Mouse (Mus musculus) ES-CJ7 (cell line): ENCODE measurements around the gene St6galnac5.

ENCODE experiments used
- DNase-seq: peaks from one replicate; pipeline ENCODE4 v3.0.0; 2011; ENCODE audit warnings: low read depth, low spot score

St6galnac5 gene

GRCm38 (mm10) chr3:152950914-152951313 lies 31.1 kb downstream of the St6galnac5 start:
- peak; percentile 8 for DNase-seq

DNA sequence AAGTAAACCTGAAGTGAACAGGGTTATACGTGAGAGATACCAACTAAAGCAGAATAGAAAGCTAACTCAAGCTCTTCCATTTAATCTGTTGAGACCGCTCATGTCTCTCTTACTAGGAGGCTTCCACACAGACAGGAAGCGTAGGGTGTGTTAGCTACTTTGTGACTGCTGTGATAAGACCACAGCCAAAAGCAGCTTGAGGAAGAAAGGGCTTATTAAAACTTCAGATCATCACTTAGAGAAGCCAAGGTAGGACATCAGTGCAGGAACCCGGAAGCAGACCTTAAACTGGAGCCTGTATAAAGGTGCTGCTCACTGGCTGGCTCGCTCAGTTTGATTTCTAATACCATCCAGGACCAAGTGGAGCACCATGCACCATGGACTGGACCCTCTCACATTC lies 31.7 kb downstream of the St6galnac5 start:
- DNase-seq, result no peak

DNA sequence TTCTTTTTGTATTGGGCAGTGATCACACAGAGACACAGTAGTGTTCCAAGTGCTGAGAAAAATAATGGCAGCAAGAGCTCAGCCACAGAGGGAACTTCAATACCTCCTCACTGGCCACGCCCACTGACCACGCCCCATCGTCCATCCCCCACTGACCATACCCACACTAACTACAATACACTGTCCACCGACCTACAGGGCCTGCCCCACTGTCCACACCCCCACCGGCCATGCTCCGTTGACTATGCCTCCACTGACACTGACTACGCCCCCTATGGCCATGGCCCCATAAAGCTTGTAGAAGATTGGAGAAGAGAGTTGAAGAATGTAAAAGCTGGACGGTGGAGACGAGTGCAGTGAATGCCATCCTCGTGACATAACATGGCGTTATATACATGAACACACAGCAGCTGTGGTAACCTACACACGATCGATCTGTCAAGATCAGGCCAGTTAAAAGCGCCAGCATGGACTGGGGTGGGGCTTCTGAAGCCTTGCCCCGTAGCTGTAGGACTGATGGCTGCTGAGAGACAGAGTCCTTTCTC lies 32.7 kb downstream of the St6galnac5 start:
- no peak for DNase-seq

DNA sequence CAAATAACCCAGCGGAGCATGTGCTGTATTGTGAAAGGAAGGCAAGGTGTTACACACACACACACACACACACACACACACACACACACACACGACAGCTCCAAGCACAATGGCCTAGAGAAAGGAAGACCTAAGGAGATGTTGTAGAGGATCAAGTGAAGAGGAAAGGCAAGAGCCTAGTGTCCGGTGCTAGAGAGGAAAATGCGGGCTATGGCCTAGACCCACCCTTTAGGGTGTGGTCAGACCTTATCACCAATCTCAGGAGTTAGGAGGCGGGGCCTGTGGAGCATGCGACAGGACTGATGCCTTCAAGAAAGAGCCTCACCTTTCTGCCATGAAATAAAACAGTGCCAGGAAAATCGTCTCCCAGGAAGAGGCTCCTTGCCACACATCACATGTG lies 33.5 kb downstream of the St6galnac5 start:
- DNase-seq, result no peak

DNA sequence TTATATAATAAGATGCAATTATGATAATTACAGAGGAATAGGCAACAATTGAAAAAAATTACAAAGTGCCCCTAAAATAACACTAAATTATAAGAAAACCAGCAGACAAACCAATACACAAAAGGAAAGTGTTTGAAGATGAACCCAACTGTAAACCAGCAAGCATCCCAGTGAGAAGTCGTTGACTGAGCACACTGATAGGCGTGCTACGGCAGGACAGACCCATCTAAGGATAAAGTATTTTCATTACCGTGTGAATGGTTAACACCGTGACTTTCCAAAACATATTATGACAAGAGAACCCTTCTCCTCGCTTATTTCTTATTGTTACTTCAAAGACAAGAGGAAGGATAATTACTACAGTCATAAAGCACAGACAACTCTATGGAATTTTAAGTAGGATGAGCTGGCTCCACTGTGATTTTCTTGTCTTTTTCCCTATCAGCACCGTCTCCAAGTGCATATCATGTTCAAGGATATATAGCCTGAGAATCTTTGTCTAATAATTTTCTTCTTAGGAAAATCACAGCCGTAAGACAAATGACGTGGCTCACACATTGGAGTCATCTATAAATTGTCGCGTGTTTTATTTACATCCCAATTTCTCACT lies 34.9 kb downstream of the St6galnac5 start:
- no peak for DNase-seq

DNA sequence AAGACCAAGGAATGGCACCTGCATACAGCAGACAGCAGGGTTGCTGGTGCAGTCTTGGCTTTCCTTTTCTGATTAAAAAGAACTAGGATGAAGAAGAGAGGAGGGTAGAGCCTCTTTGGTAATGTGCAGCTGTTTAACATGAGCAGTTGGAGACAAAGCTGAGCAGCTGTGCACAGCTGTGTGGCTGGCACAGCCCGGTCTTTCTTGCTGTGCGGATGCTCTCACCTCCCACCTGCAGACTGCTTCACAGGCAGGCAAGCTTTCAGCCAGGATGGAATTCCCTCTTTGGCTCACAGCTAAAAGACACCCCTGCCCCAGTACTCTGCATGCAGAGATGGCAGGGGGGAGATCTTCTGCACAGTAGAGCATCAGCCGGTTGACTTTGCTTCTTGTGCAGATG lies 37.3 kb downstream of the St6galnac5 start:
- DNase-seq, result no peak

GRCm38 (mm10) chr3:152942985-152943384 lies 39.1 kb downstream of the St6galnac5 start:
- peak; percentile 37 for DNase-seq

DNA sequence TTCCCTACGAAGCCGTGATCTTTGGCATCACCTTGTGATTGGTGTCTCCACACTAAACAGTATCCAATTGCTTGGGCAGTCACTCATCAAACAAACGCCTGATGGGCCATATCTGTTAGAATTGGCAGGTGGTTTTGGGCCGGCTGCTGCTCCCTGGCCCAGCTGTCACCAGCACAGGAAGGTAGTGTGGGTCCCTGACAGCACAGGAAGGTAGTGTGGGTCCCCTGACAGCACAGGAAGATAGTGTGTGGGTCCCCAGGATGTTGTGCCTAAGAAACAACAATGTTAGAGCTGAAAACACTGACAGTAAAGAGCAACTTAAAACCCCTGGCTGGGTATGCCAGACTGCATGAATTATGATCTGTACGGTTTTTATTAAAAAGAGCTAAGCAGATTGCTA lies 40.4 kb downstream of the St6galnac5 start:
- DNase-seq, result no peak

- no peak for DNase-seq
Measured at GRCm38 (mm10) chr3:152936313-152936712, 45.7 kb downstream of the St6galnac5 start.

DNA sequence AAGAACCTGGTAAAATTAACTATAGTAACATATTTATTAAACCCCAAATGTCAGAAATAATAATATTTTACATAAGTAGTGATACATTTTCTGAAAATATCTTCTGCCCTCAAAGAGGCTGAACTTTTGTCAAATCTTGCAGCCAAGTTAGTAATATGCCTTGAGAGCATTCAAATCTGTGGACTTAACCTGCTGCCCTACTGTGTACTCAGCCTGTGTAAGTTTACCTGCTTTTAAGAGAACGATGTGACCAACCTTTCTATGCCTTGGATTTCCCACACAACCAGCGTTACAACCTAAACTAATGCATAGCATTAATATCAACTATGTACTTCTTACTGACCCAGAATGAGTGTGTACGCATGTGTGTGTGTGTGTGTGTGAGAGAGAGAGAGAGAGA lies 48.3 kb downstream of the St6galnac5 start:
- no peak for DNase-seq

DNA sequence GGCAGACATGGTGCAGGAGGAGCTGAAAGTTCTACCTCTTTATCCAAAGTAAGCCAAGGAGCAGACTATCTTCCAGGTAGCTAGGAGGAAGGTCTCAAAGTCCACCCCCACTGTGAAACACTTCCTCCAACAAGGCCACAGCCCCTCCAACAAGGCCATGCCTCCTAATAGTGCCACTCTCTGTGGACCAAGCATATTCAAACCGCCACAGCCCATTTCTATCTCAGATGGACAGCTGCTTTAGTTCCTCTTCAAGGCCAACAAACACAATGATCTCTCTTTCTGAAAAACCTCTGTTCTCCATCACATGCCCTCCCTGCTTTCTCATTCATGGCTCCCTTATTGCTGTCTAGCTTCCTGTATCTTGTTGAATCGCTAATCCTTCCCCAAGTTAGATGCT lies 49.5 kb downstream of the St6galnac5 start:
- no peak for DNase-seq

- DNase-seq, result no peak
Measured at GRCm38 (mm10) chr3:152932096-152932495, 50.0 kb downstream of the St6galnac5 start.

DNA sequence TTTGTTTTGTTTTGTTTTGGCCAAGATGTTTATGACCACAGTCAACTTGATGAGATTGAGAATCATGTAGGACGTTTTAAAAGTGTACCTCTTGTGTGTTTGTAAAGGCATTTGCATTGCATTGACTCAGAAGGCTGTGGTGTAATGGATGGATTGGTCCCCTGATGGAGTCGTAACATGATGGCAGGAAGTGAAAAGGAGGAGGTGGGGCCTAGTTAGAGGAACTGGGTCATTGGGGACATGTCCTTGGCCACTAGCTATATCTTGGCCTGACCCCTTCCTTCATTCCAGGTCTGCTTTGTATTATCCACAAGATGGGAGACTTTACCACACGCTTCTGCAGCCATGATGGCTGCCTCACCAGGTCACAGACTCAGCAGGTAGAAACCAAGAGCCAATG lies 50.7 kb downstream of the St6galnac5 start:
- DNase-seq, result no peak

DNA sequence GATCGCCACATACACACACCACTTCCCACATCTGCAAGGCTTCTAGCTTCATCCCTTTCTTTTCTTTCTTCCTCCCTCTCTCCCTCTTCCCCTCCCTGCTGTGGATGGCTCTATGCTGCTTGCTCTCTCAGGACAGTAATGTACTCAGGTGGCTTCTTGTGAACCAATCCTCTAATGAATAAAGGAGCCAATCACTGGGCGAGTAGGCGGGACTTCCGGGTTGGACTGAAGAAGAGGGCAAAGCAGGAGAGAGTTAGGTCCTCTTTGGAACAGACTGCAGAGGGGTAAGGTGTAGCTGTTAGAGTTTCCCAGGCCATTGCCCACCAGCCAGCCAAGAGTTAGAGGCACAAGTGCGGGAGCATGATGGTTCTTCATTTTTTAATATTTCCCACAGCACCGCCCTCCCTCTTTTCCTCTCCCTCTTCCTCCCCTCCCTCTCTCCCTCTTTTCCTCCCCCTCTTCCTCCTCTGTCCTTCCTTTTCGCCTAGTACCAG lies 52.2 kb downstream of the St6galnac5 start:
- peak; percentile 19 for DNase-seq

- peak; percentile 17 for DNase-seq
Measured at GRCm38 (mm10) chr3:152929256-152929787, 52.7 kb downstream of the St6galnac5 start.

- DNase-seq, result no peak
Measured at GRCm38 (mm10) chr3:152928287-152928975, 53.6 kb downstream of the St6galnac5 start.

DNA sequence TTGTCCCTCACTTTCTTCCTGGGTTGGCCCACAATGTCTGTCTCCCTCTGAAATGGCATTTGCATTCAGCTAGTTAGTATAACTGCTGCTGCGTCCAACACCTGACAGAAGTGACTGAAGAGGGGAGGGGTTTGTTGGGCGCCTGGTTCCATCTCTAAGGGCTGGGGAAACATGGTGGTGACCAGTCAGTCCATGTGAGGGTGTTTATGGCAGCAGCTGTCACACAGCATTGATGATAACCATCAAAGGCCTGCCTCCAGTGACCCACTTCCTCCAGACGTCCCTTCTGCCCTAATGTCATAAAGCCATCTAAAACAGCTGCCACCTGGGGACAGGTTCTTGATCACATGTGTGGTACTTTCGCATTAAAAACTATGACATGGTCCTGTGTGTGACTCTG lies 55.9 kb downstream of the St6galnac5 start:
- no peak for DNase-seq

DNA sequence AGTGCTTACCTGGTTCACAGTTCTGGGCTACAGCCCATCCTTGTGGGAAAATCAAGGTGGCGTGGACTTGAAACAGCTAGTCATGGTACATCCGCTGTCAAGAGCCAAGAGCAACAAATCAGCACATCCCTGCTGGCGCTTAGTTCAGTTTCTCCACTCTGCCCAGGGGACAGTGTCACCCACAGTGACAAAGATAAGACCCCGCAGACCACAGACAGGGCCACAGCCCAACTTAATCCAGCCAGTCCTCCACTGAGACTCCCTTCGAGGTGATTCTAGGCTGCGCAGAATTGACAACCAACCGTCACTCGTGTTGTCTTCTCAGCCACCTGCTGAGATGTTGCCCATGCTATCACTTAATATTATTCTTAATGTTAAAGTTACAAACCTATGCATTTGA lies 56.7 kb downstream of the St6galnac5 start:
- DNase-seq, result no peak

- no peak for DNase-seq
Measured at GRCm38 (mm10) chr3:152923530-152923929, 58.5 kb downstream of the St6galnac5 start.

GRCm38 (mm10) chr3:152920365-152920764 lies 61.7 kb downstream of the St6galnac5 start:
- DNase-seq, result no peak

GRCm38 (mm10) chr3:152919101-152919500 lies 62.9 kb downstream of the St6galnac5 start:
- DNase-seq, result peak; percentile 5

GRCm38 (mm10) chr3:152917579-152917978 lies 64.5 kb downstream of the St6galnac5 start:
- DNase-seq, result no peak

DNA sequence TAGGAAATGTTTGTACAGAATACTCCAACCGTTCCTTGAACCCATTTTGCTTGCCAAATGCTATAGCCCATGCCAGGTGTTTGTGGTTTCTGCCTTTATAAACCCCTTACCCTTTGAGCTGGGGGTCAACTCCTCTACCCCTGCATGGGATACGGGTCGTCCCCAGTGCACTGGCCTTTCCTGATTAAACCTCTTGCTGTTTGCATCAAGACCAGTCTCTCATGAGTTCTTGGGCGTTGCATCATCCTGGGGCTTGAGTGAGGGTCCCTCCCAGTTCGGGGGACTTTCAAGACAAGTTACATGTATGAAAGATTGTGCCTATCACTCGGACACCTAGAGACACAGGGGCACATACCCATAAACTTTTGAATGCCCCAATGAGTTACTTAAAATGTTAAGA lies 67.7 kb downstream of the St6galnac5 start:
- DNase-seq, result no peak
